Mouse (Mus musculus) frontal cortex, postnatal 10 days (tissue): Measurements from ENCODE around the gene Timm9.
"Not testable (repeated sequence)": the region's sequence is repeated elsewhere in the genome, so short reads cannot be mapped to it uniquely, and the experiment has no call there.

Experiments
- DNase-seq, 2 experiments: peaks; one replicate each; pipeline ENCODE4 v3.0.0; 2022; ENCODE audit warnings: low spot score in 2 of 2, mixed read lengths in 1 of 2

Gene Timm9

DNA sequence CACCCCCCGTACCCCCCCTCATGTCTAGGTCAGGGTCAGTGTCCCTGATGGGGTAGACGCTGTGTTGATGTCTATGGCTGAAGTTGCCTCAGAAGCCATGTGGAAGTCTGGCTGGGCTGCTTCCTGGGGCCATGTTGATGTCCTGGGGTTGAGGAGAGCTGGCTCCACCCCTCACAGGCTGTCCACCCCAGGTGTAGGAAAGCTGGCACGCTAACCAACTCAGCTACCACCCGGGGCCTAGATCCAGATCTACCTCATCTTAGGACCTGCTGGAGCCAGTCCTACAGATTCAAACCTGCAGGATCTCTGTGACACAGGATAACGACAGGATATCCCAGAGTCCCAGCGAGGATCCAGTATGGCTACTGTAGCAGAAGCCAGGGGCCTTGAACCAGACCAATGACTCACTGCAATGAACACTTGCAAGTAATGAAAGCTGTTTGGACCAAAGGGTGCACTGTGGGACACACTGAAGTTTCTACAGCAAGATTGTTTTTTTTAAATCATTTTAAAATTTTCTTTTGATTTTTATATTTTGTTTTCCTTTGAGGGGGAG is 29.2 kb downstream of the Timm9 start:
- DNase-seq = no peak

GRCm38 (mm10) chr12:71104275-71104674 is 32.2 kb downstream of the Timm9 start:
- DNase-seq = not testable (repeated sequence)

- DNase-seq = no peak
Observed at GRCm38 (mm10) chr12:71086331-71086730, 50.2 kb downstream of the Timm9 start.
